Mouse (Mus musculus) gastrocnemius, postnatal 10 days (tissue): ENCODE results near the gene Slc25a43. TPM values are rescaled to one million over a fixed set of nuclear protein-coding genes. Genes with fewer than 3 reads are reported as not detected.

Source experiments
- DNase-seq: peaks from one replicate; pipeline ENCODE4 v3.0.0; 2021; ENCODE audit warnings: mixed read lengths
- long read RNA-seq, 2 experiments: library from polyadenylated mRNA; stranded (forward); transcript quantifications; one replicate each; pipeline ENCODE4 v2.0.0; 2021
- total RNA-seq, 2 experiments: library from RNA; stranded (reverse); gene quantifications; 2 replicates each; pipeline ENCODE4 v1.2.3; 2021

The Slc25a43 gene
- under 1 TPM; 0.40 to 0.41 TPM for total RNA-seq
- long read RNA-seq, experiment 1 = 0 reads
- long read RNA-seq, experiment 2 = 0 reads

DNA sequence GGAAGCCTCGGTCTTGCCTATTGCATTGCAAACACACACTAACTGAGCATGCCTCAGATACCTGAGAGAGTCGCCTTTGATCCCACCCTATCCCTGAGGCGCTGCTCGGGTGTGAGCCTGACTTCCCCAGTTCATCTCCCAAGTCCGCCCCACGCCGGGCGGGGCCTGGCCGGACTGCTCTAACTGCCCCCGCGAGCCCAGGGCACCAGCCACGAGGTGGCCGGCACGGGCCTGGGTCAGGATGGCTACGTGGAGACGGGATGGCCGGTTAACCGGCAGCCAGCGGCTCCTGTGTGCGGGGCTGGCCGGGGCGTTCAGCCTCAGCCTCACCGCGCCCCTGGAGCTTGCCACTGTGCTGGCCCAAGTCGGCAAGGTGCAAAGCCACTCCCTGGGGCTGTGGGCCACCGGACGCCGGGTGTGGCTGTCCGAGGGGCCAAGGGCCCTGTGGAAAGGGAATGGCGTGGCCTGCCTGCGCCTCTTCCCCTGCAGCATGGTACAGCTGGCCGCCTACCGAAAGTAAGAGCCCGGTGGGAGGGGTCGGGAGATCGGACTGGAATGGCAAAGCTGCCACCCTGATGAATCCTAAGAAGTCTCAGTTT lies at the start of gene Slc25a43:
TSS of gene Slc25a43 (plus strand) at position 157 of the 599 bp plus-strand sequence.
- peak; percentile 13 for DNase-seq

DNA sequence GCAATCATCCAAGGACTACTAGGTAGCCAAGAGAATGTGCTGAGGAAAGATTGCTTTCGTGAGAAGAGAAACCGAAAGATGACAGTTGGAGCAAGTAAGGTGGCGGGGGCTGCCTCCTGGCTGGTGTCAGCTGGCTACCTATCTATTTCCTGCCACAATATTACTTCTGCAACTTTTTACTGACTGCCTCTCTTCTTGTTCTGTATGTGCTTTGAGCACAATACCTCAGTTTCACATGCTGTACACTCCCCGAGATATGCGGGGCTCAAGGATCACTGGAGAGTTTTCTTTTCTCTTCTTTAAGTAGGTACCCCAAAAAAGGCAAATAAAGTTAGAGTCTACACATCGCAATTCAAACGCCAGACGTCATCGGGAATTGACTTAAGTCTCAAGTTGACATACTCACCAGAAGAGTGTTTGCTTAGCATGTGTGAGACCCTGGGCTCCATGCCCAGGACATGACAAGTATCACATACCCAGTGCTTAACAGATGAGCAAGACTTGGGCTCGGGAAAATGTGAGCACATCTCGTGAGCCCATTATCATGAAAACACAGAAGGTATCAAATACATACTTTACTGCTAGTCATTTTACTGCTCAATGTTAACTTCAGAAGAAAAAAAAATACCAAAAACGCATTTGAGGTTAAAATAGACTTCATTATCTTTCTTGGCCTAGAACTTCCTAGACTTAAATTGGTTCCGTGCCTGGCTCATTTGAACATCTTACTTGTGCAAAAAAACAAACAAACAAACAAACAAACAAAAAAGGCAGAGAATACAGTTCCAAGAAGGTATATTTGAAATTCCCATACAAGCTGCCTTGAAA lies 3.1 kb upstream of the Slc25a43 start:
- DNase-seq = no peak

DNA sequence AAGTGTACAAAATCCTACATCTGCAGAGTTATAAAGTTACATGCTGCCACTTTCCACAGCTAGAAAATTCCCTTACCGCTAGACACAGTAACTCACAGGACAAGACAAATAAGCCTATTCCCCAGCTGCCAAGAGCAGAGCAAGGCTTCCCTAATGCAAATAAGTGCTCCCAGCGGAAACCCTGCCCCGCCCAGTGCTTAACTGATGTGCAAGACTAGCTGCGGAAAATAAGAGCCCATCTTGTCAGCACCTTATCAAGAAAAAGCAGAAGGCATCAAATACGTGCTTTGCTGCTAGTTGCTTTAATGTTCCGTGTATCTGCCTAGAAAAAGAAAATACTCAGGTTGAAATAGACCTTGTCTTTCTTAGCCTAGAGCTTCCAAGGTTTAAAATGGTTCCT lies 2.2 kb upstream of the Slc25a43 start:
- no peak for DNase-seq

DNA sequence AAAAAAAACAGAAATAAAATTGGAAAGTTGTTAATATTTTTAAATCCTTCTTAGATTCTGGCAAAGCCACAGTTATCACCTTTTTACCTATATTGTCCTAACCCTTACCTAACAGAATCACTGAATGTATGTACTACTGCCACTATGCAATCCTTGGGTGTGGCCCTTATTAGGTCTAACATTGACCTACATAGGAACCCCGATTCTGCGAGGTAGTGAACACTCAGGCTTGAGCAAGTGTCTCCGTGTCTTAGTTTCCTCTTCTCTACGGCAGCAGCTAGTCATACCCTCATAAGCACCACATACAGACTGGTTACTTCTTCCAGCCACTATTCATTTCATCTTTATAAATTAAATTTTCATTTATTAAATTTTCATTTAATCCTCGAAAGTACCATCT lies 715 bp upstream of the Slc25a43 start:
- DNase-seq = no peak

DNA sequence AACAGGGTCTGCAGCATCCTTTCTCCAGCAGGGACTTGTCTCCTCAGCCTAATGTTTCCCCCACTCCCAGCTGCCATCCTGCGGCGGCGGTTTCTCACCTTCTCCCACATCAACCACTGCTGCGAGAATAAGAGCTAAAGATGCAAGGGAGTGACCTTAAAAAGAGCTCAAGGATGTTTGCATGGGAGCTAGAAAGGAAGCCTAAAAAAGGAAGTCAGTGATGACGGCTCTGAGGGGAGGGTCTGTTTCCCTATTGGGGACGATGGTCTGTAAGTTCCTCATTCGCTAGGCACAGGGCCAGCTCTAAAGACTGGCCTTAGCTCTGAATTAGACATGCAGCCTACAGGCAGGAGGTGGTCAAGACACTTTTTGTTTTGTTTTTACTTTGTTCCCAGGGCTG lies 1.3 kb downstream of the Slc25a43 start:
- DNase-seq = peak; percentile 8

DNA sequence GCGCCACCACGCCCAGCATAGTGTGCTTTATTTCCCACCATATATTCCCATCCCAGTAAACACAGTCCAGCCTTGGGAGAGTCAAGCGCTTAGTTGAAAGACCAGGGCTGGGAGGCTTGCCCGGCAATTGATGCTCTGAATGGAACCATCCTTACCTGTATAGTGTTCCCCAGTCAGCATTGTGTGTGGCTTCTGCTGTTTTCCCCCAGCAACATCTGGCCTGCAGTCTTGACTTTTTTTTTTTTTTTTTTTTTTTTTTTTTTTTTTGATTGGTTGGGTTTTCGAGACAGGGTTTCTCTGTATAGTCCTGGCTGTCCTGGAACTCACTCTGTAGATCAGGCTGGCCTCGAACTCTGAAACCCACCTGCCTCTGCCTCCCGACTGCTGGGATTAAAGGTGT lies 1.9 kb downstream of the Slc25a43 start:
- DNase-seq = no peak

DNA sequence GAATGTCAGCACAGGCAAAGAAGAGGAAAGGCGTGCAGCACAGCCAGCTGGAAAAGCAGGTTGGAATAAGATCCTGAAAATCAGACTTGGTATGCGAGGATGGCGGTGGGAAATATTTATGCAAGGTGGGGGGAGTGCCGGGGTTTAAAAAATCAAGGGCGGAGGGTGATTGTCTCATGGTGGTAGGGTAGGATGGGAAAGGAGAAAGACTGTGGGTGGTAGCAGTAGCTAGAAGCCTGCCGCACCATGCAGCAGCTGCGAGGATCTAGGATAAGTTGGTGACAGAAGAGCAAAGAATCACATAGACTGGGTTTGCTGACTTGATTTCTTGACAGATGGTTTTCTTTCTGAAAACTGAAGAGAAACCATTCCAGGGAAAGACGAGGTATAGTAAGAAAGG lies 3.3 kb downstream of the Slc25a43 start:
- DNase-seq = no peak

DNA sequence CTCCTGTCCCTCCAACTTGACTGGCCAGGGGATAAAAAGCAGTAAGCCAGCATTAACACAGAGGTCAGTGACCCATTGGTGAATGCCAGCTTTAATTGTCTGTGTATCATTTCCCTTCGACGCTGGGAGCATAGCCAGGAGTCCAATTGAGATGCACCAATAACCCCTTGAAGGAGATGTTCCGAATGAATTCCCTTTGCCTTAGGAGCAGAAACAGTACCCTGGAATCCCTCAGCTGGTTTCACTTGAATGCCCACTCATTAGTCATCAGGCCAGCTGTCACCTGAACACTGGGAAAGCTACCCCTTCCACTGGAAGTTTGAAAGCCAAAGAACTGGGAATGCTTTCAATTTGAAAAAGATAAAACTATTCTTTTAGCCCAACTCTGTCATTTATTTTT lies 5.1 kb downstream of the Slc25a43 start:
- DNase-seq = no peak

DNA sequence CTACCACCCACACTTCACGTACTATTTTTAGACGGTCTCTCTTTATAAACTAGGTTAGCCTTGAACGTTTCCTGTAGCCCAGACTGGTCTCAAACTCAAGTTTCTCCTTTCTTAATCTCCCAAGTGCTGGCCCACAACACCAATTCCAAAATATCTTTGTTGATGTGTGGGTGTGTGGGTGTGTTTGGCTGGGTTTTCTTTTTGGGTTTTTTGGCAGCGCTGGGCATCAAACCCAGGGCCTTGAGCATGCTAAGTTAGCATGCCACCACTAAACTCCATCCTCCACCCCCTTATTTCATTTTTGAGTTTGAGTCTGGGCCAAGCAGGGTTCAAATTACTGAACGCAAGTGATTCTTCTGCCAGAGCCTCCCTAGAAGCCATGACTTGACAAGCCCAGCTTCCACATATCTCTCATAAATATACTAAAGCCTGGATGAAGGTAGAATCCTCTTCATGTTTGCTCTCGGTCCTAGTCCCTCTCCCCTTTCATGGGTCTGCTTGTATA lies 5.9 kb downstream of the Slc25a43 start:
- no peak for DNase-seq

DNA sequence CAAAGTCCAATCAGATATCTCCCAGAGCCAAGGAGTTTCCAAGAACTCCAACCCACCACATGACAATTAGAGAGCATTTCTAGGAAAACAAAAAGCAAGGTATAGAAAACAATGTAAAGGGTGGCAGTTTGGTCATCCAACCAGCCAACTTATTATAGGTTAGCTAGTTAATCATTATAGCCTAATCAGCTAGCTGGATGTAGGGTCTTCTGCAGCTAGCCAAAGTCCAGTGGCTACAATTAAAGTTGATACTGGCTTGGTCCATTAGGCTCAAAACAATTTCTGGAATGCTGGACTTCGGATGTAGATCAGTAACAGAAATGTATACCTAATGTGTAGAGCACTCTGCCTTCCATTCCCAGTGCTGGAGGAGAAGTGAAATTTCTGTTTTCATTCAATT lies 7.1 kb downstream of the Slc25a43 start:
- DNase-seq = no peak

DNA sequence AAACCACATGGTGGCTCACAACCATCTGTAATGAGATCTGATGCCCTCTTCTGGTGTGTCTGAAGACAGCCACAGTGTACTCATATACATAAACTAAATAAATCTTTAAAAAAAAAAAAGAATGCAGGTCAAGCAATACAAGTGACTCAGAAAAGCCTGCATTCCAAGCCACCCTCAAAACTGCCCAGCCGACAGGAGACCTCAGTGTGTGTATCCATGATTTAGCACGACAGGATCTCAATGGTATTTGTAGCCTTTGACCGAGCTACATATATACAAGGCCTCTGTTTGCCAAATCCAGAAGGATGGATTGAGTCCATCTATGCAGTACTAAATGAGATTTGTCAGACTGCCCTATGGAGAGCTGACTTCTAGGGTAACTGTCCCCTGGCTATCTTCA lies 9.1 kb downstream of the Slc25a43 start:
- no peak for DNase-seq

DNA sequence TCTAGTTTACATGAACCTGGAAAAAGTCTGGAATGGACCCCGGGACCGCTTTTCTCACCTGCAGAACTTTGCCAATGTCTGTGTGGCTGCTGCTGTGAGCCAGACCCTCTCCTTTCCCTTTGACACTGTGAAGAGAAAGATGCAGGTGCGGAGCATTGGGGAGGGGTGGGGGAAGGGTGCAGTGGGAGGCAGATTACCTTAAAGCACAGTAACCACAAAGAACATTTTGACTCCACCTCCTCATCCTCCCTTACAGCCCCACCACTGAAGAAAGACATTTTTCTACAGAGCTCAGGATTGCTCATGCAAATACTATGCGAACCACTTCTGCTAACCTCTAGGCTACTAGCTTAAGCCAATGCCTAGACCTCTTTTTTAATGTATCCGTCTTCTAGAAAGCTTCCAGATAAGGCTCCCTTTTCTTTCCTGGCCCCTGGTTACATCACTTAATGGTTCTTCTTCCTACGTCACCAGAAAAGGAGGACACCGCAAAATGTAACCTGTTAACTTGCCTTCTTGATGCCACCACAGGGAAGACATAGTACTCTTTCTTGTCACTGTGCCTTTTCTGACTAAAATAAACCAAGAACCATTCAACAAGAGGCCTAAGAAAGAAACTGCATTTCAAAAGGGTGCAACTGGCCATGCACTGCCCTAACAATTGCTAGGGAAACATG lies 14.5 kb downstream of the Slc25a43 start:
- DNase-seq = no peak

DNA sequence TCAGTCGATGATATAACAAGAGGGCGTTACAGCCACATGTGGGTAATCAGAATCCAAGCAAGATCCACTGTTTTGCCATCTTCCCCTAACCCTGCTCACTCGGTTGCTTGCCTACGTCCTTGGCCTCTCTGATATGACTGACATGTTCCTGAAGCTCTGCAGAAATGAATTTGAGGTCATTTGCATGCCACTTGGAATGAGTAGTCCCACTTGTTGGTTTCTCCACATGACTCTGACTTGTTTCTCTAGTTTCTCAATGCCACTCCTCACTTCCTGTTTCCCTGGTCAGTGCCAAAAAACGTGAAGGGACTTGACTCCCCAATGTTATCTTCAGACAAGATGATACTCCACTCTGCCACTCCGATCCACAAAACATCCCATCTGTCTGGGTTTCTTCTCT lies 15.1 kb downstream of the Slc25a43 start:
- no peak for DNase-seq

DNA sequence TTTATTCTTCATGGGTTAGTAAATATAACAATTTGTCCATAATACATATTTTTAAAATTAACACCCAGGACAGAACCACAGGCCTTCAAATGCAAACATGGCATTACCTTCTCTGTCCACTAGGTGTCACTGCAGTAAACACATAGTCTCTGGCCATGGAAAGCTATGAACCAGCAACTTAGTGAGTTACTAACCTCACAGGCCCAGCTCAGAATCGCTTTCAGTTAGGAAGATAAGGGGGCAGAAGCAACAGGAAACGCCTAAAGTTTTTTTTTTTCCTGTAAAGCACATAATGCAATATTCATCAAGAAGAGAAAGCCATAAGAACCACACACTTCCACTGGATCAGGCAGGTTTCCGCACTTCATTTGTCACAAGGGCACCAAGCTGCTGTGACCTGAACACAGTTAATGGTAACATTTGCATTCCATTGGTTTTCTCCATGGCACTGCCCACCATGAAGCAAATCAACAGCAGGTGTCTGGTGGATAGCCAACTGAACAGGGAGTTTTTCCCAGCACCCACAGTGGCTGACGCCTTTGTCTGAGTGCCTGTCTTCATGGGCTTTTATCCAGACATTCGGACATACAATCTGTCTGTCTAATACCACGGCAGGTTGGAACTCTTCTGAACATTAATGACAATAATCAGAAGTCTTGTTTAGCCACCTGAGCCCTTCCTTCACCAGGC lies 17.6 kb downstream of the Slc25a43 start:
- DNase-seq = peak; percentile 25

DNA sequence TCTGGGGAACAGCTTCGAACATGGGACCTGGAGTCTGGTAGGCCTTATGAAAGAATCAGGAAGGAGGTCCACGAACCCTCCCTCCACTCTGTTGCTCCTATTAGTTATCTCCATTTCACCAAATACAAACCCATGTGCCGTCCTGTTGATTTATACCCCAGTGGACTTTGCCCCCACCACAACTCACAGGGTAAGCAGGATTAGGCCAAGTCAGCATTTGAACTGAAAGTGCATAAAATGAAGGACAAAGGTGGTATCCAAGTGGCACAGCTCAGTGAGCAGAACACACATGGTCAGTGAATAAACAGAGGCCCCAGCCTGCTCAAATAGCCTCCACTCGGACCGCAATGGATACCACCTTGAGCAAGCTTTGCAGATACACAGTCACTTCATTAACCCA lies 18.8 kb downstream of the Slc25a43 start:
- no peak for DNase-seq

DNA sequence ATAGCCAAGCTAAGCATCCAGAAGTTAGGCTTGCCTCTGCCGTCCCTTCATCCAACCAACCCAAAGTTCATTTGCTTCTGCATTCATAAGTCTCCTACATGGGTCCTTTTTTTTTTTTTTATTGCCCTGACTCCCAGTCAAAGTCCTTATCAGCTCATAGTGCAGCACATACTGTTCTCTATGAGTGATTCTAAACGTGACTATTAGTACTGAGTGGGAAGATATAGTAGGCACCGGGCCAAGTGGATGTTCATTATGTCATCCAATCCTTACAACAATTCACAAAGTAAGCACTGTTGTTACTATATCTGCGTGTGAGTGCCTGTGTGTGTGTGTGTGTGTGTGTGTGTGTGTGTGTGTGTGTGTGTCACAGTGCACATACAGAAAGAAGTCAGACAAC lies 19.4 kb downstream of the Slc25a43 start:
- DNase-seq = no peak

DNA sequence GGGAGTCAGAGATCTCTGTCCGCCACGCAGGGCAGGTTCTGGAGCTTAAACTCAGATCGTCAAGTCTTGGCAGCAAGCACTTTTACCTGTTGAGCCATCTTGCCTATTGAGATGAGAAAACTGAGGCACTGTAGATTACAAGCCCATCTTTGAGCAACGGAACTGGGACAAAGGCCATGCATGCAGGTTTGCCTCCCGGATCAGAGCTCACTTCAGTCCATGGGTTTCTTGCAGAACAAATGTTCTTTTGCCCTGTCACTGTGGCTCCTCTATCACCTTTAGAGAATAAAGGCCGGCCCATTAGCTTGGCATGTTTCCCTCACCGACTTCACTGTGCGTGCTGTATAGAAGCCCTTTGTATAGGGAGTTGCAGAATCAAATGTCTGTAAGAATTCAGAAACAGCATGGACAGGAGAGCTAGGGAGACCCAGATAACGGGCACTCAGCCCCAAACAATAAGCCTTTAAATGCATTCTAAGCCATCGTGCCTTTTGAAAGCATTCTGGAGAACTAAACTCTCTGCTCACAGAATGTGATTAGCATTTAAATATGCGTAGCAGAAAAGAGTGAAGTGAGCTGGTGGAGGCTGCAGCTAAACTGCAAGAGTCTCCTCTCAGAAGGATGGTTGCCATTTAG lies 20.0 kb downstream of the Slc25a43 start:
- no peak for DNase-seq

DNA sequence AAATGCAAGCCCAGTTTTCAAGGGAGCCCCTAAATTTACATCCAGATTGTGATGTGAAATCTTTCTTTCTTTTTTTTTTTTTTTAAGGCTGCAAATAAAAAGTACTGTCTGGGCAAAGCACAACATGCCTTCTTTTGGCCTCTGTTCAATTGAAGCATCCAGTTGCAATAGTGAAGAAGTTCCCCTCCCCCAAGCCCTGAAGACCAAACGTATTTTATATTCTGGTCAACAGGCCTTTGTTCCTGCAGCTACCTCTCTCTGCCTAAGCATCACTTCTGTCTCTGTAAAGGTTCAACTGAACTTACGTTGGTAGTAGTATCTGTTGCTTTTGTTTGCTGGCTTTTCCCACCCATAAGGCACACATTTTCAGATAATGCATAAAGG lies 20.5 kb downstream of the Slc25a43 start:
- DNase-seq = no peak

DNA sequence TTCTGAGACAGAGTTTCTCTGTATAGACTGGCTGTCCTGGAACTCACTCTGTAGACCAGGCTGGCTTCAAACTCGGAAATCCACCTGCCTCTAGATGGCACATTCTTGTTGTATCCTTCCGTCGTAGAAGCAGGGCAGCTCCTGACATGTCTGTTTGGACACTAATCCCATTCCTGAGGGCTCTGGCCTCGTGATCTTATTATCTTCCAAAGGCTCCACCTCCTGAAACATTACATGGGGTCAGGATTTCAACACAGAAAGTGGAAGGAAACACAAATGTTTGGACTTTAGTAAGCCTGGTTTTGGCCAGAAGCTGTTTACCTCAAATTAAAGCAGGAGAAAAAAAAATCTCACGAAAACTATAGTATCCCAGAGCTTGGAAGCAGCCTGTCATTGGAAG lies 23.9 kb downstream of the Slc25a43 start:
- DNase-seq = no peak

DNA sequence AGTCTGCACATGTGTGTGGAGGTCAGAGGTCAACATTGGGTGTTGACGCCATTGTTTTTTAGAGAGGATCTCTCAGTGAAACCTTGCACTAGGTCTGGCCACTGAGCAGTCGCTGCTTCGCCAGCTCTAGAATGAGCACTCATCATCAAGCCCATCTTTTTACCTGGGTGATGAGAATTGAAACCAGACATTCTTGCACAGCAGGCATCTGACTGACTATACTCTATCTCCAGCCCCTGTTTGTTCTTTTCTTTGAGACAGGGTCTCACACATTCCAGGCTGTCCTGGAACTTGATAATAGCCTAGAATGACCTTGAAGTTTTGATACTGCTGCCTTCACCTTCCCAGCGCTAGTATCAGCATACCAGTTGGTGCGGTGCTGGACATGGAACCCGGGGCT lies 29.1 kb downstream of the Slc25a43 start:
- DNase-seq = no peak

DNA sequence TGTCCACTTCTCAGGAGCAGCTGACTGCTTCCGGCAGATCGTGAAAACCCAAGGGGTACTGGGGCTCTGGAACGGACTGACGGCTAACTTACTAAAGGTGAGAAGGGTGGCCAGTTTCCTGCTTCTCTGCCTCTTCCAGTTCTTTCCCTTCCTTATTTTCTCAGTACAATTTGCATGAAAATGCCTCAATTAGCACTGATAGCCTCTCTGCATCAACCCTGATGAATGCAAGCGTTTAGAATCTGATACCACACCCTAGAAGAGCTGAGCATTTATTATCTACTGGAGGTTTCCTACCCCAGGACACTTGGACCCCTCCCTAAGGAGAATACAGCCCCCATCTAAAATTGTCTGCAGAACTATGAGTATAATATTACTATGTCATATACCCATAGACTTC lies 32.1 kb downstream of the Slc25a43 start:
- no peak for DNase-seq

DNA sequence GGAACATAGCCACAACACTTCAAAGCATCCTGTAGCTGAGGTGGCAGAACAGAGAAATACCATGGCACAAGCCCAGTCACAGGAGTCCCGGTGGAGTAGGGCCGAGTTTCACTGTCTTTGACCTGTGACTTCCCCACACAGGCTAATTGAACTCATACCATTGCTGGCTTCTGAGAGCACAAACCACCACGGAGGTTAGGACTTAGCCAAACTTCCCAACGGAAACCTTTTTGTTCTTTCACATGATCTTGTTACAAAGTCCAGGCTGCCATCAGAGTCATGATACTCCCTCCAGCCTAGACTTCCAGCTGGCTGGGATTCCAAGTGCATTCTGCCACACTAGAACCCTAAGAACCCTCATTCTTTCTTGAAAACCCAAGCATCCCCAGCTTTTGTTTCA lies 34.2 kb downstream of the Slc25a43 start:
- DNase-seq = no peak
